Comparison of ENCODE assay signal across 17 mouse cellular contexts in genomic region chr4:45243211-45243902, GRCm38 (mm10). TPM values are rescaled to one million over a fixed set of nuclear protein-coding genes. Genes with fewer than 3 reads are reported as not detected.
A peak's percentile ranks its signal among the peaks of the same experiment; 100 is the strongest.
DNase-seq lines count a peak whose midpoint lies in the region; ATAC-seq lines count a peak whose summit lies in the region.
"Had no signal": no experiment of that assay in that cellular context is flagged by ENCODE, and none has a peak within 500 bp of the region (broad histone marks: within the 10 kb centered on the region; RNA-seq: fewer than 3 reads in every experiment).

No protein-coding gene starts in this region.

- H3K4me1 ChIP-seq in heart, embryonic 14.5 days (ENCODE audit: control insufficient read depth in 2 of 2, insufficient read depth in 2 of 2, low read length in 2 of 2): peaks cover 5 to 12% of the 10 kb centered on the region in 2 experiments
- no peaks in the 10 kb centered on the region for H3K4me1 ChIP-seq in embryonic facial prominence, embryonic 12.5 days
- peaks cover 22% of the 10 kb centered on the region for H3K4me1 ChIP-seq in liver, embryonic 15.5 days (replicated peaks)
- H3K4me1 ChIP-seq in forebrain, embryonic 14.5 days (ENCODE audit: control insufficient read depth, insufficient read depth, low read length): no peaks in the 10 kb centered on the region

- WGBS in heart, embryonic 14.5 days: 19% methylated on average over 15 of the region's 15 CpGs
- WGBS in embryonic facial prominence, embryonic 12.5 days: 65% methylated on average over 15 of the region's 15 CpGs
- WGBS in liver, embryonic 15.5 days (ENCODE audit: insufficient replicate concordance): 13% methylated on average over 15 of the region's 15 CpGs
- WGBS in forebrain, embryonic 14.5 days: 58% methylated on average over 15 of the region's 15 CpGs

- no peaks in the 10 kb centered on the region for H3K9me3 ChIP-seq in heart, embryonic 14.5 days (ENCODE audit: control insufficient read depth, low read length)
- no peaks in the 10 kb centered on the region; the same call in 1 of the 2 replicates for H3K9me3 ChIP-seq in embryonic facial prominence, embryonic 12.5 days
- H3K9me3 ChIP-seq in liver, embryonic 15.5 days (replicated peaks): no peaks in the 10 kb centered on the region
- H3K9me3 ChIP-seq in forebrain, embryonic 14.5 days (replicated peaks; ENCODE audit: control insufficient read depth, low read length): no peaks in the 10 kb centered on the region

- no peak overlapping the region for H3K9ac ChIP-seq in heart, embryonic 14.5 days (ENCODE audit: low read length)
- no peak overlapping the region for H3K9ac ChIP-seq in embryonic facial prominence, embryonic 12.5 days
- no peak overlapping the region for H3K9ac ChIP-seq in liver, embryonic 15.5 days
- no peak overlapping the region for H3K9ac ChIP-seq in forebrain, embryonic 14.5 days (ENCODE audit: low read length)

- no peaks in the 10 kb centered on the region for H3K27me3 ChIP-seq in heart, embryonic 14.5 days (ENCODE audit: control insufficient read depth, insufficient read depth, low read length)
- no peaks in the 10 kb centered on the region for H3K27me3 ChIP-seq in embryonic facial prominence, embryonic 12.5 days
- H3K27me3 ChIP-seq in liver, embryonic 15.5 days: no peaks in the 10 kb centered on the region
- no peaks in the 10 kb centered on the region for H3K27me3 ChIP-seq in forebrain, embryonic 14.5 days (replicated peaks; ENCODE audit: control insufficient read depth, insufficient read depth, low read length)

- 0 out of 4 replicates have a peak overlapping the region, but pooled peaks of 1 of the 2 experiments have one; percentile 5 for H3K27ac ChIP-seq in heart, embryonic 14.5 days (replicated peaks in 1 of 2; ENCODE audit: control insufficient read depth in 1 of 2, insufficient read depth in 1 of 2, low read depth in 2 of 2, low read length in 2 of 2)
- H3K27ac ChIP-seq in embryonic facial prominence, embryonic 12.5 days: peak overlapping the region; percentile 17; the same call in 1 of the 2 replicates
- H3K27ac ChIP-seq in liver, embryonic 15.5 days (replicated peaks): peak overlapping the region; percentile 48; the same call in 1 of the 2 replicates
- no peak overlapping the region for H3K27ac ChIP-seq in forebrain, embryonic 14.5 days (ENCODE audit: low read depth, low read length)

- intact Hi-C loops in heart, postnatal 10 days (cut with DNase I): no loop called here

- H3K4me2 ChIP-seq in heart, embryonic 14.5 days (ENCODE audit: low read length): peak overlapping the region; percentile 28
- H3K4me2 ChIP-seq in embryonic facial prominence, embryonic 12.5 days (replicated peaks): no peak overlapping the region
- H3K4me2 ChIP-seq in liver, embryonic 15.5 days: peak overlapping the region; percentile 37
- no peak overlapping the region for H3K4me2 ChIP-seq in forebrain, embryonic 14.5 days (ENCODE audit: low read length)

- no peaks in the 10 kb centered on the region for H3K36me3 ChIP-seq in heart, embryonic 14.5 days (ENCODE audit: control insufficient read depth, insufficient read depth, low read length)
- H3K36me3 ChIP-seq in embryonic facial prominence, embryonic 12.5 days: no peaks in the 10 kb centered on the region
- no peaks in the 10 kb centered on the region for H3K36me3 ChIP-seq in liver, embryonic 15.5 days (replicated peaks)
- no peaks in the 10 kb centered on the region for H3K36me3 ChIP-seq in forebrain, embryonic 14.5 days (ENCODE audit: control insufficient read depth, insufficient read depth, low read length)

- no peak for ATAC-seq in heart, embryonic 14.5 days (ENCODE audit: insufficient number of reproducible peaks, insufficient read depth, low FRiP score, low read depth)
- ATAC-seq in embryonic facial prominence, embryonic 12.5 days (ENCODE audit: insufficient number of reproducible peaks, insufficient read depth, low FRiP score, low TSS enrichment): no peak
- ATAC-seq in liver, embryonic 15.5 days (ENCODE audit: insufficient read depth): peak; percentile 85
- ATAC-seq in forebrain, embryonic 14.5 days: no peak

- DNase-seq in heart, postnatal 10 days: no peak
- peak; percentile 33 for DNase-seq in MEL-GATA-1-ER (ENCODE audit: extremely low read depth, low read depth)
- no peak for DNase-seq in kidney, adult 8-10 months
- no peak for DNase-seq in T-cell, adult 2 months (ENCODE audit: low spot score)
- DNase-seq in forebrain, embryonic 14.5 days (ENCODE audit: low spot score): no peak
- DNase-seq: adrenal gland, adult 8-10 months; cerebellum, adult 11-12 months; cerebellum, postnatal 36 days; gastrocnemius, postnatal 14 days; heart, postnatal 14 days; kidney, adult 2 months; lung, postnatal 14 days; right cerebral cortex, postnatal 14 days had no signal

- H3K4me3 ChIP-seq in heart, embryonic 14.5 days (ENCODE audit: control insufficient read depth in 1 of 2, insufficient read depth in 1 of 2, low read depth in 1 of 2, low read length in 2 of 2): no peak overlapping the region
- no peak overlapping the region for H3K4me3 ChIP-seq in embryonic facial prominence, embryonic 12.5 days
- H3K4me3 ChIP-seq in liver, embryonic 15.5 days (replicated peaks): 0 out of 2 replicates have a peak overlapping the region, but pooled peaks have one; percentile 0
- no peak overlapping the region for H3K4me3 ChIP-seq in forebrain, embryonic 14.5 days (ENCODE audit: low read depth, low read length)

RNA-seq across cellular contexts. Expression of gene Trmt10b, which starts 53.6 kb away (rescaled TPM):
- 10.1 and 10.6 TPM in 2 replicates for polyA plus RNA-seq in heart, embryonic 14.5 days (2014; fragmentation: Nextera tagmentation; extraction: Ambion mirVana)
- 1 to 10 TPM; 4.9 to 6.1 TPM for total RNA-seq in heart, postnatal 10 days (2021)
- polyA plus RNA-seq in embryonic facial prominence, embryonic 12.5 days (2016; fragmentation: Nextera tagmentation; extraction: Ambion mirVana): 19.4 and 20.5 TPM in 2 replicates
- 3.7 and 4.9 TPM in 2 replicates for polyA plus RNA-seq in liver, embryonic 15.5 days (2015; fragmentation: Nextera tagmentation; extraction: Ambion mirVana)
- 23.9 and 25.6 TPM in 2 replicates for polyA plus RNA-seq in forebrain, embryonic 14.5 days (2014; fragmentation: Nextera tagmentation; extraction: Ambion mirVana)

RNA-seq across cellular contexts. Expression of gene Frmpd1, which starts 58.7 kb away (rescaled TPM):
- 2.5 and 2.6 TPM in 2 replicates for polyA plus RNA-seq in heart, embryonic 14.5 days (2014; fragmentation: Nextera tagmentation; extraction: Ambion mirVana)
- under 1 TPM; 0.42 to 0.69 TPM for total RNA-seq in heart, postnatal 10 days (2021)
- 2.5 and 3.8 TPM in 2 replicates for polyA plus RNA-seq in embryonic facial prominence, embryonic 12.5 days (2016; fragmentation: Nextera tagmentation; extraction: Ambion mirVana)
- polyA plus RNA-seq in liver, embryonic 15.5 days (2015; fragmentation: Nextera tagmentation; extraction: Ambion mirVana): 0.13 and 0.25 TPM in 2 replicates
- 0.25 and 0.62 TPM in 2 replicates for polyA plus RNA-seq in forebrain, embryonic 14.5 days (2014; fragmentation: Nextera tagmentation; extraction: Ambion mirVana)
- total RNA-seq: liver, adult 2 months had no signal
- polyA plus RNA-seq: liver, adult 2 months had no signal

Comparison
In these comparisons a context has a peak if more than half of its experiments do, and no peak if none do; other contexts are left out.
1. H3K4me2 ChIP-seq: peak in heart, embryonic 14.5 days (single experiment) and liver, embryonic 15.5 days (single experiment); none in embryonic facial prominence, embryonic 12.5 days (single experiment) and forebrain, embryonic 14.5 days (single experiment).